Mouse (Mus musculus) heart, postnatal 10 days (tissue): Measurements from ENCODE around the gene Mcat. TPM values are rescaled to one million over a fixed set of nuclear protein-coding genes. Genes with fewer than 3 reads are reported as not detected.

Experiments
- DNase-seq, 2 experiments: peaks; one replicate each; pipeline ENCODE4 v3.0.0; 2021
- intact Hi-C: fragments of 180-260 bp; cut with DNase I; formaldehyde crosslinking; loops from one replicate; pipeline ENCODE4 v1.15.1; 2025
- total RNA-seq, 2 experiments: library from RNA; stranded (reverse); gene quantifications; 2 replicates each; pipeline ENCODE4 v1.2.3; 2021

Gene Mcat
- total RNA-seq = 10 to 100 TPM; 31.9 to 34.1 TPM

DNA sequence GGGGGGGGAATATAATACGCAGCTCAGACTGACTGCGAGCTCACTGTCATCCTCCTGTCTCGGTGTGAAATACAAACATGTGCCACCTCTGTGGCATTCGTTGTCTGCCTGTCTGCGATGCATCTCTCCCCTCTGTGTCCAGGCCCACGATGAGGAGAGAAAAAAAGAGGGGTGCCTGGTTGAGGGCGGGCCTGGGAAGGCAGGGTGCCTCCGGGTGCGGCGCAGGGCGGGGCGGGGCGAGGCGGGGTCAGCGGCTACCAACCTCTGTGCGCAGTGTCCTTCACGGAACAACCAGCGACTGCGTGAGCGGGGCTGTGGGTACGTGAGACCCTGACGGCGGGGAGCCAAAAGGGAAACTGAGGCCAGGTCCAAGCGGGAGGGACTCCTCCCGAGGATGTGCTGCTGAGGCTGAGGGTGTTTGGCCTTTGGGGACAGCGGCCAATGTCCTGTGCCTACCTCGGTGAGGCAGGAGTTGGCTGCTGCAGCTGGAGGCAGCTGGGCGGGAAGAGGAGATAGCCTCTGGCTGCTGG, at the start of gene Mcat, which contains the start of gene Tspo:
Mcat (minus strand) TSS at position 461 of the 530 bp plus-strand sequence.
Tspo (plus strand) TSS at position 266 of the 530 bp plus-strand sequence.
- DNase-seq = peak; percentile 67 to 70
- intact Hi-C loops = loop anchor here (5.0 kb wide), 1 partner anchor 36 kb away; the partner anchor contains the start of gene Bik

DNA sequence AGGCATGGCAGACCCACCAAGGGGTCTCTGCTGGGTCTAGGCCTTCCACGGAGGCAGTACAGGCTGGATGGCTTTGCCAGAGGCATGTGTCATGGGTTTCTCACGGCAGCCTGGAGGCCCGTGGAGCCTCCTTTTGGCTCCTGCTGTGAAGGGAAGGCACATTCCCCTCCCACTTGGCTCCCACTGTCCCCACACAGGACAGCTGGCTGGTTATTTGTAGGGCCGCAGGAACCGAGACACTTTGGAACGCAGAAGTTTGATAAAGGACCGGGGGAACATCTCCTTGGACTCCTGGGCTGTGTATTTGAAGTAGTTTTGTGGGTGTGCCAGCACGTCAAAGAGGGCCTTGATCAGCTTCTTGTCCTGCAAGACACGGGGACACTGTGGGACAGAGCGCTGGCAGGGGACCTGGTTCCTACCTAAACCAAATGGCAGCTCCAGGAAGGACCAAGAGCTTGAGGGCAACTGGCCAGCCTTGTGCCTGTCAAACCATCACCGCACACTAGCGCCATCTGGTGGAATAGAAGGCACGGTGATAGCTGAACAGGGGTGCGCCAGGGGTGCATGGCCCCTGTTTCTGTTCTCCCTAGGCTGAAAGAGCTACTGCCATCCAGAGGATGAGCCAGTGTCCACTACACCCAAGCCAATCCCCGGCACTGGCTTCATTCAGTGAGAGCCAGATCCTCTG, 43.7 kb upstream of the Mcat start:
- DNase-seq = peak; percentile 75 to 88
- intact Hi-C loops = no loop called here

DNA sequence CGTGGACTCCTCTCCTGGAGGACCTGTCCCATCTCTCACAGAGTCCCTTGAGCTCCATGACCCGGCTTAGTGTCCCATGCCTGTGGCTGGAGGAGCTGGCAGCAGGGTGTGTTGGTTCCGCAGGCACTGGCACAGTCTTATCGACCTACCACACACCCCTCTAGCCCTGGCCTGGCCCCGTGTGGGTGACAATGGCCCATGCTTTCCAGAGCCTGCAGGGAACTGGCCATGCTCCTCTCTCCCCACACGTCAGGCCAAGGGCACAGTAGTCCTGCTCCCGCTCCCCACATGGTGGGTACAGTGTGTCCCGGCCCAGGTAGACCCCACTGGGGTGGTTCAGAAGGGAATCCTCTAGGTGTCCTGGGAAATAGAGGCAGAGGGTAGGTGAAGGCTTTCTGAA, 43.1 kb upstream of the Mcat start:
- intact Hi-C loops = no loop called here
- DNase-seq = no peak

DNA sequence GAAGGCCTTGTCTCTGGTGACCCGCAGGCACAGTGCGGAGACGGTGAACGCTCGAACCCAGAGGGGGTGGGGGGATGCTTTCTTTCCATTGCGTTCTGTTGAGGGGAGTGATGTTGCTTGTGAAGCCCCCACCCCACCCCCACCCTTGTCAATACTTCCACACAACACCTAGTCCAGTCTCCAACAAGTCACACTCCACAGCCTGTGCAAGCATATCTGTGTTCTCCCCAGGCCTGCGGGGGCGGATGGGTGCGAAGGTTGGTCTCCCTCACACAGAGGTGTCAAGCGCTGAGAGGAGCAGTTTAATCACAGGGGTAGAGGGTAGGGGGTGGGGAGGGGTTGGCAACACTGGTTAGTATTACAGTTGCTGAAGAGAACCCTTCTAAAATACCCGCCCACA, 42.6 kb upstream of the Mcat start:
- intact Hi-C loops = no loop called here

DNA sequence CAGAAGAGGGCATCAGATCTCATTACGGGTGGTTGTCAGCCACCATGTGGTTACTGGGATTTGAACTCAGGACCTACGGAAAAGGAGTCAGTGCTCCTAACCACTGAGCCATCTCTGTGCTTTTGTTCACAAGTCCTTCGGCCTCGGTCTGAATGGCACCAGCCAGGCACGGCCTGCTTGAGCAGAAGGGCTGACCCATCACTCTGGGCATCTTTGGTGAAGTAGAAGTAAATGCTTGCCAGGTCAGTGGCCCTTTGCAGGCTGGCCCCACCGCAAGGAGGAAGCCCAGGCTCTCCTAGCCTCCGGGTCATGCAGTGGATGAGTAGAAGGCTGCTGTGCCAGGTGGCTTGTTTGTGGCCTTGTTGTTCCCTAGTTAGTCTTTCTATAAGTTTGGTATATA, 39.8 kb upstream of the Mcat start:
- no peak for DNase-seq
- intact Hi-C loops = no loop called here

More for the DNA sequence above, 42.6 kb upstream of the Mcat start:
- DNase-seq = no peak

DNA sequence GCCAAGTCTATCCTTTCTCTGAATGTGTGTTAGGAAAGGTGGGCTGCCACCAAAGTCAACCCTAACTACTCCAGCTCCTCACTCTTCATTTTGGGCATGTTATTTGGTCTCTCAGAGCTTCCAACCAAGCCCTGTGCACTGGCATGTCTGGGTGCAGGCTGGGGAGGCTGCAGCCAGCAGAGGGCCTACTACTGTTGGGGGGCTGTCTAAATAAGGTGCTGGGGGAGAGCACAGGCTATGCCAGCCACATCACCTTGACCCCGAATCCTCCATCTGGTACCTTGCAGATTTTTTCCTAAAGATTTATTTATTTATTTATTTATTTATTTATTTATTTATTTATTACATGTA, 39.4 kb upstream of the Mcat start:
- no peak for DNase-seq
- intact Hi-C loops = no loop called here

DNA sequence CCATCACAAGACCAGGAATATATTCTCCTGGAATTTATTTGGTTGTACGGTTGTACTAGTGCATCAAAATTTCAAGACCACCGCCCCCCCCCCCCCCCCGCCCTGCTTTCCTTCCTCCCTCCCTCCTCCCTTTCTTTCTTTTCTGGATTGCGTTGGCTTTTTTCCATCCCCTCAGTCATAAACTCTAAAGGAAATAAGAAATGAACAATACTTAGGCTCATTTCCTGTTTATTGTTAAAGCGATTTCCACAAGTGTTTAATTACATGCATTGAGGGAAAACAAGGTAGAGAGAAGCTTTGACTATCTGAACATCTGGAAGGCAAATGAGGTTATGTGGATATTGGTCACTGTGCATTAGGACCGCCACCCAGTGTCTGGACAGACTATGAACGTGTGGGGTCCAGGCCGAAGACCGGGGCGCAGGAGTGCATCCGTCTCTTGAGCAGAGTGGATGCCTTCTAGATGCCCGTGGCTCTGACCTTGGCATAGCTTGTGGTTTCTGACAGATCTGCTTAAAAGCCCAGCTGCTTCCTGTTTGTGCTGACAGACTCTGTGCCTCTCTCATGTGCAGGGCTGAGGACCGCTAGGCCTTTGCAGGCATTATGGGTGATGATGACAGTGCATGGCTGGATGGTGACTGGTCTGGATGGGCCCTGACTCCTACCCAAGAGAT, 38.9 kb upstream of the Mcat start:
- peak; percentile 51 to 58 for DNase-seq
- intact Hi-C loops = no loop called here

DNA sequence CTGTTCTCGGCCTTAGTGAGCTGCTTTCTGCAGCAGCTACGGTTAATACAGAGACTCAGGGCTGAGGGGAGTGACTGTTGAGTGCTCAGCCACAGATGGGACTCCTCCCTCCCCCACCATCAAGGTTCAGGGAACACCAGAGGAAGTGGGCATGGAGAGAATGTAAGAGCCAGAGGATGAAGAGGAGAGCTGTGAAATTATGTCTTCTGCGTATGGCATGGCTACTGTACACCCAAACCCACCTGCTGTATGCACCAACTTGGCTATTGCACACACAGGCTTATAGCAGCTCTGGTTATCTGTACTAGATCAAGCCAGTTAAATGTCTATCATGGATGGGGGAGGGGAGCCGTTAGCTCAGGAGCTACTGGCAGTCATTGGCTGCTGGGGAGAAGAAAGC, 37.6 kb upstream of the Mcat start:
- no peak for DNase-seq
- intact Hi-C loops = no loop called here

DNA sequence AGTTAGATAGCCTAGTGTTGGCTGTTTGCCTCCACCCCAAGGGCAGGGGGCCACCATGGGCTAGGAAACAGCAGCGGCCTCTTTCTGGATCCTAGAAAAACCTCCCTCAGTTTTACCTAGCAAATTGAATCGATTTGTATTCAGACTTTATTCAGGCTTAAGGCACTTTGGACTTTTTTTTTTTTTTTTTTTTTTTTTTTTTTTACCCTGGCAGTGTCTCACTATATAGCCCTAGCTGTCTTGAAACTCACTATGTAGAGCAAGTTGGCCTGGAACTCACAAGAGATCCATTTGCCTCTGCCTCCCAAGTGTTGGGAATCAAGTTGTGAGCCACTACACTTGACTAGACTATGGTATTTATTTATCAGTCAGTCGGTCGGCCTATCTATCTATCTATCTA, 33.2 kb upstream of the Mcat start:
- no peak for DNase-seq
- intact Hi-C loops = no loop called here

DNA sequence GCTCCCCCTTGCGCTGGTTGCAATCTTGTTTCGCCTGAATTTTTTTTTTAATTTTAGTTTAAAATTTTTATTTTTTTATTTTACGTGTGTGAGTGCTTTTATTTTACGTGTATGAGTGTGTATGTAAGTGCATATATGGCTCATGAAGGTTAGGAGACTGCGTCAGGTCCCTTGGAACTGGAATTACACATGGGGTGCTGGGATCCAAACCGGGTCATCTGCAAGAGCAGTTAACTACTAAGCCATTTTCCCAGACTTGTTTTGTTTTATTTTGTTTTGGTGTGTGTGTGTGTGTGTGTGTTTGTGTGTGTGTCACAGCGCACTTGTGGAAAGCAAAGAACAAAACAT, 31.8 kb upstream of the Mcat start:
- no peak for DNase-seq
- intact Hi-C loops = no loop called here

DNA sequence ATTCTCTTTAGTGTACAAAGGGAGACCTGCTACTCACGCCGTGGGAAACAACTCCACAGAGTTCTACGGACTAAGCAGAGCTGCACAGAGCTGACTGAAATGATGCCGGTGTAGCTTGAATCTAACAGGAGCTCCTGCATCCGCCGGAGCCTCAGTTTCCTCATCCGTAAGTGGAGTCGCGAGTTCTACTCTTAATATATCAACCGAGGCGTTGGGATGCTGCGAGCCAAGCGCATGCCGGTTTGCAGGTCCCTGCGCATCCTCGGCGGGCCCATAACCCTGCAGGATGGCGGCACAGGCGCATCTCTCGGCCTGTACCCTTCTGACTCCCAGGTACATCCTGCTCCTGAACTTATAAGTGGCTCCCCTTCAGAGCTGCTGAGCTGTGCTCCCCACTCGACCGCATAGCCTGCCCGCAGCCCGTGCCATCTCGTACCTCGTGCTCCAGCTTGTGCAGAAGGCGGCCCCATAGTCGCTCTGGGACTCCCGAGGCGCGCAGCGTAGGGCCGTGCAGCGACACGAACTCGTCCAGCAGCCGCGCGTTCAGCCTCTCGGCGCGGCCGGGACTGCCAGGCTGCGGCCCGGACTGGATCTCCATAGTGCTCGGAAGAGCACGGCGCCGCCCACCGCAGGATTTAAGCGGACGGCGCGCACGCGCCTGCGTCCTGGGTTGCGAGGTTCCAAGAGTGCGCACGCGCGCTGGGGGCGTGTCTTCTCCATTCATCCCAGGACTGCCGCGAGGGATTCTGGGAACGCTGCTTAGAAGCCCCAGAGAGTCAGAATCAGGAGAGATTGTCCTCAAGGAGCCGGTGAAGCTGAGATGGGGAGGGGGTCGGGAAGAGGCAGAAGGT, 31.2 kb upstream of the Mcat start, which contains the start of gene Ttll12:
Ttll12 (minus strand) TSS at position 645 of the 851 bp plus-strand sequence.
- peak; percentile 95 to 96 for DNase-seq
- intact Hi-C loops = loop anchor here (5.0 kb wide), 1 partner anchor 212 kb away; no protein-coding TSS in a partner anchor

DNA sequence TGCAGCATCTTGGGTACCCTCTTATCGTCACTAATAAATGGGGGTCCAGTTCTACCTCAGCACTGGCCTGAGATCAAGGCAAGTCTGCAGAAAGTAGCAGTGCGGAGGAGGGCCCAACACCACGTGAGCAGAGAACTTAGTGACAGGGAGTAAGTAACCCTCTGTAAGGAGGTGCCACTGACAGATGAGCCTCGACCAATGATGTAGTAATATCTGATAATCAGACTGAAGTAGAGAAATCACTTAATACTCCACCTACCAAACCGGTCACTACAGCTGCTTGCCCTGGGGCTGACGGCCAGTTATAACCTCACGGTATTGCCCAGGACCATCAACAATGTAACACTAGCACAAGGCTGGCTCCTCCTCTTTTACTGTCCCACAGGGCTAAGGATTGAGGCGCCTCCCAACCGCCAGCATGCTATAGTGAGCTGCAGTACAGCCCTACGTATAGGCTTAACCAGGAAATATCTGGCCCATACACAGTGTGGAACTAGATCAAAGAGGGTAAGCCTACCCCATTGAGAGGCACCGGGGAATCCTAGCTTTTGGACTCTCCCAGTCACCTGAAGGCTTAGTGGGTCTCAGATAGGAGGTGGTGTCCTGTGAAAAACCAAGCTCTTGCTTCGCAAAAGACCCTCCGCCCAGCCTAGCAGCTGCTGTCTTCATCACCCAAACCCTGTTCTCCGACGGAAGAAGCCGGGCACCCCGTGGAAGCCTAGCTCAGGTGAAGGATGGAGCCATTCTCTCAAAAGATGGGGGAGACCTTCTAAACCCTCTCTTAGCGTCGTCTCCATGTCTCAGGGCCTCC, 30.3 kb upstream of the Mcat start:
- DNase-seq = no peak
- intact Hi-C loops = loop anchor here (5.0 kb wide), 1 partner anchor 212 kb away; no protein-coding TSS in a partner anchor

DNA sequence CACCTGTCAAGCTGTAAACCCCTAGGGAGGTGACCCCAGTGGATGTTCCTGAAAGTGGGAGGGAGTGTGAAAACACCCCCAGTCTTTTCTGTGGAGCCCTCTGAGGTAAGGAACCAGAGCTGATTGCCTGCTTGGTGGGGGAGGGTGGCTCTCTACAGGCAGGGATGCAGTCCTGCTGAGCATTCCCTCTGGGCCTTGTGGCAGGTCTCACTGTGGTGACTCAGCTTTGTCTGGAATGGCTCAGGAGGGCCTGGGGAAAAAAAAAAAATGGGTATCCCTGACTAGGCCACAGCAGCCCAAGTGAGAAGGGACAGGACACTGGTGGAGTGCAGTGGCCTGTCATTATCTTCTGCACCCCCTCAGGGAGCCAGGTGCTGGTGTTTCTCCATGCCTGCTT, 29.6 kb upstream of the Mcat start:
- DNase-seq = no peak
- intact Hi-C loops = loop anchor here (5.0 kb wide), 1 partner anchor 211 kb away; no protein-coding TSS in a partner anchor

DNA sequence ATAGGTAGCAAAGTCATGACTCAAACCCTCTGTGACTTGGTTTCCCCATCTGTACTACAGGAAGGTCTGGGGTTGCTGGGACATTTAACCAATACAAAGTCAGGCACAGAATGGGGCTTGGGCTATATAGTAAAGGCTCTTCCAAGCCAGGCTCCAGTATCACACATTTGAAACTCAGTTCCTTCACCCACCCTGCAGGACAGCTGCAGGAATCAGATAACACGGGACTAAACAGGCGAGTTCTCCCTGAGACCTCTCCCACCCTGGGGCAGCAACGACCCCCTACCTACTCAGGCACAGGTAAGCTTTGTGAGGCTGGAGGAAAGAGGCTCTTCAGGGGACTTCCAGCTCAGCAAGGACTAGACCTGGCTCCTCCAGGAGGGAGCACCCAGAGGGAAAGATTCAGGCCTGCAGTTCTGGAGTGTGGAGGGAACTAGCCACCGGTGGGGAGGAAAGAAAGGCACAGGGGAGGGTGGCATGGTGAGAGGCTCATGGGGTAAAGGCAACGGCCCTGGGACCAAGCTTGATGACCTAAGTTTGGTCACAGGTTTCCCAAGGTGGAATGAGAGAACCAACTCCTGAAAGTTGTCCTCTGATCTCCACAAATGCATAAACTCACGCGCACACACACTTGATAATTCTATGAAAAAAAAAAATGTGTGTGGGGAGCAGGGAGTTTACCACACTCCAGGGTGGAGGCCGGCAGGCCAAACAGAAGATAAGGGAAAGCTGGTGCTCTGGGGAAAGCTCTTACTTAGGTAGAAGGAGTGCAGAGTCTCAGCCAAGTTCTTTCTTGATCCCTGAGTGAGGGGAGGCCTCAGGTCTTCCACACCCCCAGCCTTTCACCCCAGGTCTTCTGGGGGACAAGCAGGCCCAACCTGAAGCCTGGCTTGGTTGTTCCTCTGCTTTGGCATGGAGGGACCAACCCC, 28.9 kb upstream of the Mcat start:
- DNase-seq = no peak
- intact Hi-C loops = loop anchor here (5.0 kb wide), 1 partner anchor 210 kb away; no protein-coding TSS in a partner anchor

DNA sequence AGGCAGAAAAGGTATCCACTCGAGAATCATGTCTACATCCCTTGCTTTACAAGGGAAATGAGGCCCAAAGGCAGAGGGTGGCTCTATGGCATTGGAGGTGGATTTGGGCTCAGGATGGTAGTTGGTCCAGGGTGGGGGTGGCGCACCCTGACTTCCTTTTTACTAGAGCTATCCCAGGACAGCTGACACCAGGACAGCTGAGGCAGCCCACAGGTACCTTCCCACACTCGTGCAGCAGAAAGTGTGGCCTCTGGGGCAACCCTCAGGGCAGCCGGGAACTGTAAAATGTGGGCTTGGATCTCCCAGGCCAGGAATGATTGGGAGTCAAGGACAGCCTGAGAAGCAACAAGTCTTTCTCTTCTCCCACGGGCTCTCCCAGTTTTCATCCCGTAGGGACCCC, 28.2 kb upstream of the Mcat start:
- intact Hi-C loops = loop anchor here (5.0 kb wide), 1 partner anchor 209 kb away; no protein-coding TSS in a partner anchor

DNA sequence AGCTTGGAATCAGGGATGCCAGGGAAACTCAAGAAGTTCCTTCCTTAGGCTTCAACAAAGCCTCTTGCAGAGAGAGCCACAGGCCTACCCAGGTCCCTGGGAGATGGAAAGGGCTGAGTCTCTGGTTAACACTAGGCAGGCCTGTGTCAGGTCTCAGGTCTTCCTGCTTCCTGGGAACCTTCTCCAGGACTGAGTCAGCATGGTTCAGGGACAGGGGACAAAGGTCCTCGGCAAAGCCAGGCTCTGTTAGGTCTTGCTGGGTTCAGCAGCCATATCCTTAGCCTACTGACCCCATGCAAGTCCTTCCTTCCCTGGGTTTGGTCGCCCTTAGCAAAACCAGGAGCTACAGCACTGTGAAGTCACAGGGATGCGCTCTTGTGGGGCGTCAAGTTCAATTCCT, 27.3 kb upstream of the Mcat start:
- DNase-seq = no peak
- intact Hi-C loops = loop anchor here (5.0 kb wide), 1 partner anchor 209 kb away; no protein-coding TSS in a partner anchor

More for the DNA sequence above, 28.2 kb upstream of the Mcat start:
- no peak for DNase-seq

DNA sequence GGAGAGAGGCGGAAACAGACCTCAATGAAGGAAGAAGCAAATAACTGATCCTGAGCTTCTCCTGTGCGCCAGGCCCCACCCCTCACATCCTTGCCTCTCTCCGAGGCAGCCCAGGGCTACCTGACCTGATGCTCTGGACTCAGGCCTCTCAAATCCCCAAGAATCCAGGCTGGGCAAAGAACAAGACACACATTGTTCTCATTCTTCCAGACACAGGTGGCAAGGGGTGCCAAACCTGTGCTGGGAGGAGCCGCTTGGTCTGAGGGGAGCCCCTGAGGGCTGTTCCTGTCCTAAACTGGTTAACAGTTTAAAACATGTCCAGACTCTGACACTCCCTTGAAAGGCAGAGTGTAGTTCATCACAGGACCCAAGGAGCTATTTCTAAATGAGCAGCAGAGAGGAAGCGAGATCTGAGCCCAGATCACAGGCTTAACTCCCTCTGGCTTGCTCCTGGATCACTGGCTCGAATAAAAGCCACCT, 21.2 kb upstream of the Mcat start:
- intact Hi-C loops = no loop called here

DNA sequence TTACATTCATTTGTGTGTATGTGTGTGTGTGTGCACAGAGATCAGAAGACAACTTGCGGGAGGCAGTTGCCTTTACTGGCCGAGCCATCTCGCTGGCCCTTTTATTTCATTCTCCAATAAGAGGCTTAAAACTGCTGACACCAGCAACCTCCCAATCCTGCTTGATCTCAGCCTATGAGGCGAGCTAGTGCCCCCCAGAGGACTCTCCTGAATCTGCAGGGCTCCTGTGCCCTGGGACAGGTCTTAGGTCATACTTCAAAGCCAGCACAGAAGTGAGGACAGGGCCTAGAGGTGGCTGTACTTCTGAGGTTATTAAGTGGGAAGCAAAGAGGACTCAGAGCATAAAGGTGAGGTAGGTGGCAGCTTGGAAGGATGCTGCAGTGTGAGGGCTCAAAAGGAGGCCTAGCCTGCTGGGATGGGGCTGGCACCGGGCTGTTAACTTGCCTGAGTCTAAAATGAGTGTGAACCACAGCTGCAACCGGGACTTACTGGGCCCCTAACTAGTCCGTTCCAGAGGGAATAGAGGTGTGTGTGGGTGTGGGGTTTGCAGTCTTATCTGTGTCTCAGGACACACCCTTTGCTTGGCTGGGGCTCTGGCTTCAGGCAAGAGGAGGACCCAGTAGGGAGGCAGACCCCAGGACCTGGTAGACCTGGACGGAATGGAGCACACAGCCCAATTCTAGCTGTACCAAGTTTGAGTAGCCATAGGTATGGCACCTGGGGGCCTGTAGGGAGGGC, 20.0 kb upstream of the Mcat start:
- peak; percentile 53 to 76 for DNase-seq
- intact Hi-C loops = no loop called here

More for the DNA sequence above, 21.2 kb upstream of the Mcat start:
- DNase-seq = no peak
